Mouse (Mus musculus): ENCODE measurements around the gene Hoxc12.

GRCm38 (mm10) chr15:102910496-102911095 lies 26.0 kb upstream of the Hoxc12 start:
- no peak for TF ChIP-seq MXI1 (IDR thresholded peaks at IDR 0.05; ENCODE audit: low read depth, low read length)
- no peak for TF ChIP-seq CTCF (conservative IDR thresholded peaks at IDR 0.05 in 1 of 2, IDR thresholded peaks at IDR 0.05 in 1 of 2; ENCODE audit: low read depth in 2 of 2, low read length in 2 of 2)
- no peak for TF ChIP-seq RCOR1 (conservative IDR thresholded peaks at IDR 0.05; ENCODE audit: low read depth, low read length)
- TF ChIP-seq POLR2A (IDR thresholded peaks at IDR 0.05; ENCODE audit: low read depth, low read length), result no peak
- TF ChIP-seq ELF1 (IDR thresholded peaks at IDR 0.05; ENCODE audit: low read depth, low read length), result no peak
- no peak for TF ChIP-seq ZMIZ1 (IDR thresholded peaks at IDR 0.05; ENCODE audit: low read depth, low read length)
- TF ChIP-seq CHD2 (IDR thresholded peaks at IDR 0.05; ENCODE audit: low read length), result no peak
